Mouse (Mus musculus): ENCODE data around the gene Rpgrip1l. TPM values are rescaled to one million over a fixed set of nuclear protein-coding genes. Genes with fewer than 3 reads are reported as not detected.

The Rpgrip1l gene
- polyA plus RNA-seq (2015; fragmentation: Nextera tagmentation; extraction: Ambion mirVana) = 16.4 and 19.1 TPM in 2 replicates

- H3K4me1 ChIP-seq = peaks cover 36% of the 10 kb centered on the region
- H3K9ac ChIP-seq = peak within 1 kb of the TSS; percentile 87
- peak within 1 kb of the TSS; percentile 59; the same call in 1 of the 2 replicates for H3K27ac ChIP-seq
- peak within 1 kb of the TSS; percentile 86 for H3K4me2 ChIP-seq (replicated peaks)
- peak within 1 kb of the TSS; percentile 70 for H3K4me3 ChIP-seq
- H3K36me3 ChIP-seq = no peaks in the 10 kb centered on the region
- peak; percentile 99 for ATAC-seq (ENCODE audit: low FRiP score, low read depth)
- H3K27me3 ChIP-seq = no peaks in the 10 kb centered on the region
- H3K9me3 ChIP-seq = no peaks in the 10 kb centered on the region
- WGBS = under 1% methylated on average over 59 of the region's 59 CpGs
These were observed at the start of gene Rpgrip1l, which contains the start of gene Fto for GRCm38 (mm10) chr8:91312835-91313832. Gene Rpgrip1l, minus strand, starts transcription at chr8:91313262. Gene Fto, plus strand, starts transcription at chr8:91313525.

GRCm38 (mm10) chr8:91360644-91361357 lies 47.7 kb upstream of the Rpgrip1l start:
- Histone ChIP-seq H3K4me2 (replicated peaks) (no peak overlapping the region), H3K27ac (no peak overlapping the region), H3K9me3 (no peaks in the 10 kb centered on the region), H3K4me3 (no peak overlapping the region), H3K27me3 (no peaks in the 10 kb centered on the region), H3K4me1 (peaks cover 47% of the 10 kb centered on the region), H3K36me3 (peaks cover 7% of the 10 kb centered on the region), H3K9ac (no peak overlapping the region)
- no peak for ATAC-seq (ENCODE audit: low FRiP score, low read depth)
- 85% methylated on average over 10 of the region's 10 CpGs for WGBS

- no peak for ATAC-seq (ENCODE audit: low FRiP score, low read depth)
- Histone ChIP-seq H3K4me2 (replicated peaks) (no peak overlapping the region), H3K4me3 (no peak overlapping the region), H3K36me3 (peaks cover 7% of the 10 kb centered on the region), H3K4me1 (peaks cover 34% of the 10 kb centered on the region), H3K27me3 (no peaks in the 10 kb centered on the region), H3K9ac (no peak overlapping the region), H3K27ac (no peak overlapping the region), H3K9me3 (no peaks in the 10 kb centered on the region)
- WGBS = 29% methylated on average over 9 of the region's 9 CpGs
These were observed 46.4 kb upstream of the Rpgrip1l start for GRCm38 (mm10) chr8:91359511-91359910.

GRCm38 (mm10) chr8:91358016-91358415 lies 45.0 kb upstream of the Rpgrip1l start:
- ATAC-seq (ENCODE audit: low FRiP score, low read depth) = no peak
- Histone ChIP-seq H3K4me3 (no peak overlapping the region), H3K4me2 (replicated peaks) (no peak overlapping the region), H3K9ac (no peak overlapping the region), H3K27me3 (no peaks in the 10 kb centered on the region), H3K36me3 (peaks cover 7% of the 10 kb centered on the region), H3K9me3 (no peaks in the 10 kb centered on the region), H3K27ac (no peak overlapping the region), H3K4me1 (peaks cover 29% of the 10 kb centered on the region)
- 77% methylated on average over 5 of the region's 5 CpGs for WGBS

- Histone ChIP-seq H3K4me3 (no peak overlapping the region), H3K27ac (no peak overlapping the region), H3K9ac (no peak overlapping the region), H3K36me3 (peaks cover 7% of the 10 kb centered on the region), H3K27me3 (no peaks in the 10 kb centered on the region), H3K4me2 (replicated peaks) (no peak overlapping the region), H3K4me1 (peaks cover 29% of the 10 kb centered on the region), H3K9me3 (no peaks in the 10 kb centered on the region)
- no peak for ATAC-seq (ENCODE audit: low FRiP score, low read depth)
- 90% methylated on average over 4 of the region's 4 CpGs for WGBS
These were observed 44.5 kb upstream of the Rpgrip1l start for GRCm38 (mm10) chr8:91357493-91358014.

- Histone ChIP-seq H3K27me3 (no peaks in the 10 kb centered on the region), H3K36me3 (peaks cover 7% of the 10 kb centered on the region), H3K4me2 (replicated peaks) (no peak overlapping the region), H3K4me3 (no peak overlapping the region), H3K4me1 (peaks cover 29% of the 10 kb centered on the region), H3K9me3 (no peaks in the 10 kb centered on the region), H3K9ac (no peak overlapping the region), H3K27ac (no peak overlapping the region)
- WGBS = 86% methylated on average over 11 of the region's 11 CpGs
- no peak for ATAC-seq (ENCODE audit: low FRiP score, low read depth)
These were observed 43.1 kb upstream of the Rpgrip1l start for GRCm38 (mm10) chr8:91355956-91356699.

GRCm38 (mm10) chr8:91355301-91355905 lies 42.3 kb upstream of the Rpgrip1l start:
- no peaks in the 10 kb centered on the region for H3K9me3 ChIP-seq
- H3K4me2 ChIP-seq (replicated peaks) = no peak overlapping the region
- 39% methylated on average over 10 of the region's 10 CpGs for WGBS
- H3K36me3 ChIP-seq = peaks cover 7% of the 10 kb centered on the region
- H3K4me1 ChIP-seq = peaks cover 25% of the 10 kb centered on the region
- H3K27ac ChIP-seq = no peak overlapping the region
- no peaks in the 10 kb centered on the region for H3K27me3 ChIP-seq
- H3K4me3 ChIP-seq = no peak overlapping the region
- H3K9ac ChIP-seq = no peak overlapping the region
- no peak for ATAC-seq (ENCODE audit: low FRiP score, low read depth)

- peaks cover 12% of the 10 kb centered on the region for H3K36me3 ChIP-seq
- no peaks in the 10 kb centered on the region for H3K9me3 ChIP-seq
- 85% methylated on average over 4 of the region's 4 CpGs for WGBS
- no peaks in the 10 kb centered on the region for H3K27me3 ChIP-seq
- H3K4me1 ChIP-seq = peaks cover 20% of the 10 kb centered on the region; the same call in 1 of the 2 replicates
- H3K4me3 ChIP-seq = no peak overlapping the region
- H3K27ac ChIP-seq = no peak overlapping the region
- H3K4me2 ChIP-seq (replicated peaks) = no peak overlapping the region
- ATAC-seq (ENCODE audit: low FRiP score, low read depth) = no peak
- no peak overlapping the region for H3K9ac ChIP-seq
These were observed 40.8 kb upstream of the Rpgrip1l start for GRCm38 (mm10) chr8:91353907-91354306.

GRCm38 (mm10) chr8:91353062-91353461 lies 40.0 kb upstream of the Rpgrip1l start:
- Histone ChIP-seq H3K36me3 (peaks cover 5% of the 10 kb centered on the region; the same call in 1 of the 2 replicates), H3K4me2 (replicated peaks) (no peak overlapping the region), H3K4me3 (no peak overlapping the region), H3K27me3 (no peaks in the 10 kb centered on the region), H3K27ac (no peak overlapping the region), H3K9me3 (no peaks in the 10 kb centered on the region), H3K4me1 (peaks cover 20% of the 10 kb centered on the region; the same call in 1 of the 2 replicates), H3K9ac (no peak overlapping the region)
- no peak for ATAC-seq (ENCODE audit: low FRiP score, low read depth)
- 73% methylated on average over 5 of the region's 5 CpGs for WGBS

GRCm38 (mm10) chr8:91352598-91352997 lies 39.5 kb upstream of the Rpgrip1l start:
- 94% methylated on average over 3 of the region's 3 CpGs for WGBS
- no peak for ATAC-seq (ENCODE audit: low FRiP score, low read depth)
- peaks cover 20% of the 10 kb centered on the region; the same call in 1 of the 2 replicates for H3K4me1 ChIP-seq
- no peaks in the 10 kb centered on the region for H3K9me3 ChIP-seq
- H3K9ac ChIP-seq = no peak overlapping the region
- H3K27me3 ChIP-seq = no peaks in the 10 kb centered on the region
- no peak overlapping the region for H3K4me3 ChIP-seq
- H3K4me2 ChIP-seq (replicated peaks) = no peak overlapping the region
- peaks cover 5% of the 10 kb centered on the region; the same call in 1 of the 2 replicates for H3K36me3 ChIP-seq
- no peak overlapping the region for H3K27ac ChIP-seq

- Histone ChIP-seq H3K27me3 (no peaks in the 10 kb centered on the region), H3K4me2 (replicated peaks) (no peak overlapping the region), H3K4me1 (peaks cover 12% of the 10 kb centered on the region; the same call in 1 of the 2 replicates), H3K27ac (no peak overlapping the region), H3K9ac (no peak overlapping the region), H3K9me3 (no peaks in the 10 kb centered on the region), H3K36me3 (0 out of 2 replicates have a peak, but pooled peaks cover 8% of the 10 kb centered on the region), H3K4me3 (no peak overlapping the region)
- 52% methylated on average over 7 of the region's 7 CpGs for WGBS
- ATAC-seq (ENCODE audit: low FRiP score, low read depth) = no peak
These were observed 37.6 kb upstream of the Rpgrip1l start for GRCm38 (mm10) chr8:91350628-91351027.

Data from limb, embryonic 13.5 days (tissue).